Mouse (Mus musculus) embryonic facial prominence, embryonic 14.5 days (tissue): Measurements from ENCODE around the gene Six4. TPM values are rescaled to one million over a fixed set of nuclear protein-coding genes. Genes with fewer than 3 reads are reported as not detected.
A peak's percentile ranks its signal among the peaks of the same experiment; 100 is the strongest.
"Not testable (repeated sequence)": the region's sequence is repeated elsewhere in the genome, so short reads cannot be mapped to it uniquely, and the experiment has no call there.

Source experiments
- ATAC-seq: fragments of 200-750 bp; cut with Nextera tagmentation; 2 replicates; pipeline ENCODE4 v1.8.0; 2017; ENCODE audit warnings: low read depth, moderate number of reproducible peaks, moderate TSS enrichment
- DNase-seq: peaks from one replicate; pipeline ENCODE4 v3.0.0-alpha.2; 2015; ENCODE audit warnings: low spot score
- H3K27ac ChIP-seq: fragments of 300-500 bp; sonication (generic); replicated peaks from 2 replicates; pipeline ENCODE4 v1.5.1; 2014; ENCODE audit warnings: low read depth, mild to moderate bottlenecking, low read length, moderate library complexity
- H3K27me3 ChIP-seq: fragments of 300-500 bp; sonication (generic); replicated peaks from 2 replicates; pipeline ENCODE4 v1.6.1; 2014; ENCODE audit warnings: low read length; ENCODE audit not compliant: control insufficient read depth, insufficient read depth
- H3K36me3 ChIP-seq: fragments of 300-500 bp; sonication (generic); 2 replicates; pipeline ENCODE4 v1.6.1; 2014; ENCODE audit warnings: low read length, mixed read lengths; ENCODE audit not compliant: control insufficient read depth, insufficient read depth
- H3K4me1 ChIP-seq: fragments of 300-500 bp; sonication (generic); 2 replicates; pipeline ENCODE4 v1.6.1; 2014; ENCODE audit warnings: antibody characterized with exemption, low read length; ENCODE audit not compliant: control insufficient read depth, insufficient read depth
- H3K4me2 ChIP-seq: fragments of 300-500 bp; sonication (generic); 2 replicates; pipeline ENCODE4 v1.6.1; 2014; ENCODE audit warnings: low read depth, mild to moderate bottlenecking, low read length, moderate library complexity, mixed read lengths
- H3K4me3 ChIP-seq: fragments of 300-500 bp; sonication (generic); 2 replicates; pipeline ENCODE4 v1.5.1; 2014; ENCODE audit warnings: low read depth, mild to moderate bottlenecking, low read length
- H3K9ac ChIP-seq: fragments of 300-500 bp; sonication (generic); 2 replicates; pipeline ENCODE4 v1.6.1; 2014; ENCODE audit warnings: low read depth, mild to moderate bottlenecking, low read length, moderate library complexity, mixed read lengths
- H3K9me3 ChIP-seq: fragments of 300-500 bp; sonication (generic); 2 replicates; pipeline ENCODE4 v1.6.1; 2016; ENCODE audit warnings: low read length; ENCODE audit not compliant: control insufficient read depth
- WGBS: fragments of 180-500 bp; shearing (Covaris S2); extraction: QIAGEN DNeasy Blood & Tissue Kit; methylation state at CpG from one replicate; pipeline ENCODE4 v1.1.7; 2014; 5-methylcytosine and 5-hydroxymethylcytosine counted together
- polyA plus RNA-seq: library from polyadenylated mRNA; unstranded; fragments of >200 nt; fragmentation: Nextera tagmentation; extraction: Ambion mirVana; gene quantifications from 2 replicates; pipeline ENCODE4 v1.2.1, GENCODE M21; 2014

Gene Six4
- polyA plus RNA-seq, 1 experiment from 2014 or later, result 6.3 TPM

DNA sequence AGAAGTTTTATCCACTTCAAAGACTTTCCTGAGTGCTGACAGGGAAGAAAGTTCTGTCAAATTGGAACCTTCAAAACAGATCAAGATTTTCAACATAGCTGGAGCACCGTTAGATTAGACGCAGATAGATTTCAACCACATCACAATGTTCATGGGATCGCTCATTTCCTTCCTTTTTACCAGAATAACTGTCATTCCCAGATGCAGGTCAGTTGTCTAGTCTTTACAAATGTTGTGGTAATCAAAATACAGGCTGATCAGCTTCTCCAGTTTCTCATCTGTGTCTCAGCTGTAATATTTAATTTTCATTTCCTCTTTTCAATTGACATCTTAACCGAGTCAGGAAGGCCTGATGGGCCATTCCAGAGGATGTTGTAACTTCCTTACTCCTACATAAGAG lies 29.5 kb downstream of the Six4 start:
- no peaks in the 10 kb centered on the region for H3K36me3 ChIP-seq
- H3K27ac ChIP-seq, result no peak overlapping the region
- ATAC-seq (no peak), DNase-seq (no peak)
- no peaks in the 10 kb centered on the region for H3K9me3 ChIP-seq
- no peak overlapping the region for H3K4me3 ChIP-seq
- H3K4me1 ChIP-seq, result no peaks in the 10 kb centered on the region
- 57% methylated on average over 4 of the region's 4 CpGs for WGBS
- H3K27me3 ChIP-seq, result no peaks in the 10 kb centered on the region
- no peak overlapping the region for H3K4me2 ChIP-seq
- no peak overlapping the region for H3K9ac ChIP-seq

DNA sequence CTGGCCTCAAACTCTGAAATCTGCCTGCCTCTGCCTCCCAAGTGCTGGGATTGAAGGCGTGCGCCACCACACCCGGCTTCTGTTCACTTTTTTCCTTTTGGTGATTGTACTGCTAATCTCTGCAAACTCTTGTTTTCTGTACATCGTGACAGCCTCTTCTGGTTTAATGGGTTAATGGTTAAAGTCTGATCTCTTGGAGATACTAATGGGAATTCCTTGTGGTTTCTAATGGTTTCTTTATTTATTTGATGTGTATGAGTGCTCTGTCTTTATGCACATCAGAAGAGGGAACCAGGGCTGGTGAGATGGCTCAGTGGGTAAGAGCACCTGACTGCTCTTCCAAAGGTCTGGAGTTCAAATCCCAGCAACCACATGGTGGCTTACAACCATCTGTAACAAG lies 31.4 kb downstream of the Six4 start:
- not testable (repeated sequence) for H3K4me2 ChIP-seq, DNase-seq, H3K4me1 ChIP-seq, H3K4me3 ChIP-seq, H3K27ac ChIP-seq, H3K27me3 ChIP-seq, H3K9ac ChIP-seq, ATAC-seq, H3K36me3 ChIP-seq, H3K9me3 ChIP-seq
- WGBS, result 84% methylated on average over 4 of the region's 4 CpGs

GRCm38 (mm10) chr12:73060805-73061410 lies 52.3 kb downstream of the Six4 start:
- Histone ChIP-seq H3K4me3 (no peak overlapping the region), H3K27me3 (no peaks in the 10 kb centered on the region; the same call in 1 of the 2 replicates), H3K36me3 (no peaks in the 10 kb centered on the region), H3K4me2 (no peak overlapping the region), H3K9ac (no peak overlapping the region), H3K9me3 (no peaks in the 10 kb centered on the region), H3K27ac (no peak overlapping the region), H3K4me1 (no peaks in the 10 kb centered on the region)
- 40% methylated on average over 9 of the region's 9 CpGs for WGBS
- peak; percentile 31 for DNase-seq
- ATAC-seq, result no peak

DNA sequence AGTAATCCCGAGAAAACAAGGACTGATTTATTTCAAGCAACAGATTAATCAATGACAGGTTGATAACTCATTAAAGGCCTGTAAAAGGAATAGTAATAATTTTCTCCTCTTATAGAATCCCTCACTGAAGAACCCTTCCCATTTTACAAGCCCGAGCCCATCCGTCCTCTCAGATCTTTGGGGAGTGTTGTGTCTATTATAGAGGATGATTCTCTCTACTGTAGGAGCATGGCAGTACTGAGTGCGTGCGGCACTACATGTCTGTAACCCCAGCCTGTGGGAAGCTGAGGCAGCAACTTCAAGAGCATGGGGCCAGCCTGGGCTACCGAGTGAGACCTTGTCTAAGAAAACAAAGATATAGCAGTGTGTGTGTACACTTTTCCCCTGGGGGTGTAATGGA lies 55.8 kb downstream of the Six4 start:
- DNase-seq (no peak), ATAC-seq (no peak)
- H3K9ac ChIP-seq, result no peak overlapping the region
- H3K4me2 ChIP-seq, result no peak overlapping the region
- H3K27me3 ChIP-seq, result peaks cover 14% of the 10 kb centered on the region
- H3K36me3 ChIP-seq, result no peaks in the 10 kb centered on the region
- H3K27ac ChIP-seq, result no peak overlapping the region
- no peaks in the 10 kb centered on the region for H3K9me3 ChIP-seq
- no peak overlapping the region for H3K4me3 ChIP-seq
- H3K4me1 ChIP-seq, result peaks cover 12% of the 10 kb centered on the region
- 88% methylated on average over 6 of the region's 6 CpGs for WGBS

- Histone ChIP-seq H3K36me3 (no peaks in the 10 kb centered on the region), H3K27ac (no peak overlapping the region), H3K4me1 (peaks cover 20% of the 10 kb centered on the region), H3K4me3 (no peak overlapping the region), H3K9ac (no peak overlapping the region), H3K4me2 (no peak overlapping the region), H3K9me3 (no peaks in the 10 kb centered on the region), H3K27me3 (peaks cover 19% of the 10 kb centered on the region)
- ATAC-seq, result no peak
- DNase-seq, result peak; percentile 5
- 17% methylated on average over 5 of the region's 5 CpGs for WGBS
These were observed 57.8 kb downstream of the Six4 start for GRCm38 (mm10) chr12:73055451-73055850.

DNA sequence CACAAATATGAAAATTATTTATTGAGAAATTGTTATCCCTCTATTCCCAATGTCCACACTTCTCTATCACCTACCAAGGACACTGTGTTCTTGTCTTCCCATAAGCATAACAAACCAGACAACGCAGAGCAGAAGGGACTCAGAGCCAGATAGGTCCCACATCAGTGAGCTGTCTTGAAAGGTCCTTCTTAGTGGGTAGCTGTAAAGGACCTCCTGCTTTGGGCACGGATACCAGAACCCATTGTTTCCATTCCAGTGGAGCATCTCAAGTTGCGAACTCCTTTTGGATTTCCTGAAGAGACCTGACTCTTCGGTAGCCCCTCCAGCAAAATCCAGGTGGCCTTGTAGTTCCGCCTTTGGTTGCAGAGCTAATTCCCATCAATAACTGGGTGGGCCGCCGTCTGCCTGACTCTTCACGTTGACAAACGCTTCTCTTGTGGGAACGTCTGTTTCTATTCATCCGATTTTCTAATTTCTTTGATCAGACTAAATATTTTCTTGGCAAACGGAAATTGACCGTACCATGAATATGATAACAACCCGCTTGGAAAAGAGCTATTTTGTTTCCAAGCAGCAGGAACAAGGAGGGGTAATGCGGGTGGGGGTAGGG lies 58.6 kb downstream of the Six4 start:
- Histone ChIP-seq H3K9ac (peak overlapping the region; percentile 67; the same call in 1 of the 2 replicates), H3K27ac (peak overlapping the region; percentile 87), H3K4me1 (peaks cover 24% of the 10 kb centered on the region), H3K36me3 (no peaks in the 10 kb centered on the region), H3K4me3 (peak overlapping the region; percentile 61), H3K9me3 (no peaks in the 10 kb centered on the region), H3K4me2 (peak overlapping the region; percentile 85), H3K27me3 (peaks cover 27% of the 10 kb centered on the region)
- WGBS, result 9% methylated on average over 15 of the region's 15 CpGs
- peak; percentile 31 for DNase-seq
- ATAC-seq, result no peak

- Histone ChIP-seq H3K27ac (peak within 1 kb of the TSS; percentile 87), H3K9ac (peak within 1 kb of the TSS; percentile 67), H3K36me3 (no peaks in the 10 kb centered on the region), H3K4me1 (peaks cover 25% of the 10 kb centered on the region), H3K9me3 (no peaks in the 10 kb centered on the region), H3K4me3 (peak within 1 kb of the TSS; percentile 61), H3K4me2 (peak within 1 kb of the TSS; percentile 85), H3K27me3 (peaks cover 35% of the 10 kb centered on the region)
- ATAC-seq, result peak; percentile 86
- DNase-seq, result peak; percentile 93
- WGBS, result 1% methylated on average over 42 of the region's 42 CpGs
These were observed 59.5 kb downstream of the Six4 start, which contains the start of gene Six1 for GRCm38 (mm10) chr12:73053668-73054241. Gene Six1 (minus strand): TSS chr12:73053887.

- 8% methylated on average over 34 of the region's 34 CpGs for WGBS
- no peaks in the 10 kb centered on the region for H3K36me3 ChIP-seq
- peaks cover 42% of the 10 kb centered on the region for H3K27me3 ChIP-seq
- peak overlapping the region; percentile 67 for H3K9ac ChIP-seq
- no peaks in the 10 kb centered on the region for H3K9me3 ChIP-seq
- ATAC-seq (0 out of 2 replicates have a peak, but pooled peaks have one; percentile 3), DNase-seq (peak; percentile 70)
- H3K27ac ChIP-seq, result peak overlapping the region; percentile 87
- H3K4me3 ChIP-seq, result peak overlapping the region; percentile 61
- peak overlapping the region; percentile 85 for H3K4me2 ChIP-seq
- peaks cover 31% of the 10 kb centered on the region for H3K4me1 ChIP-seq
These were observed 60.3 kb downstream of the Six4 start for GRCm38 (mm10) chr12:73052651-73053591.
